Mouse (Mus musculus): ENCODE data around the gene Thrsp. TPM values are rescaled to one million over a fixed set of nuclear protein-coding genes. Genes with fewer than 3 reads are reported as not detected.

Thrsp gene
- total RNA-seq, 2 experiments from 2014 or later: 17.3 to 20.7 TPM

DNA sequence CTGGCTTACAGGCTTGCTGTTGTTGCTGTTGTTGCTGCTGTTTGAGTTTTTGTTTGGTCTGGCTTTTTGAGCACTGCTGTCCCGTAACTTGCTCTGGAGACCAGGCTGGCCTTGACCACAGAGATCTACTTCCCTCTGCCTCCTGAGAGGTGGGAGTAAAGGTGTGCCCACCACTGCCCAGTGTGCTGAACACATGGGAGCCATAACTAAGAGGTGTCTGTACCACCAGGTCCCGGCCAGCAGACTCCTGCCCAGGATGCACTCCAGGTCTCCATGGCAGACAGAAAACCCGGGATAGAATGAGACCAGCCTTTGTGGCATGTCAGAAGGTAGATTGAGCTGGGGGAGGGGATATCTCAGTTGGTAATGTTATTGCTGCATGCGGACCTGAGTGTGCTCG, 1.6 kb upstream of the Thrsp start:
- no peak for DNase-seq (ENCODE audit: low spot score in 2 of 2)

DNA sequence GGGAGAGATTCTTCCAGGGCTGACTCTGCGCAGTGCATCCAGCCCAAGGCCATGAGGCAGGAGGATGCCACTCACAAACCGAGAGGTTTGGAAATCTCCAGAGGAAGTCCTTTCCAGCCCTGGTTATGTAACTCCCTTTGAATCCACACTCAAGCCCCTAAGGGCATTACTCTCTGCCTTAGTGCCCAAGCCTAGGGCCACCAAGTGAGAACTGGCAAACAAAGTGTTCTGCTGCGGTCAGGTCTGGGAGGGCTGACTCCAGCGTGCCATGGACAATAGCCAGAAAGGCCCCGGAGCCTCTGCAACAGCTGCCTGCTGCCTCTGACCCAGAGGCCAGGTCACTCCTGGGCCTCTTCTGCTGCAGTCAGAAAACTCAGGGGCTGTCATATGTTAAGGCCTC, 1.2 kb upstream of the Thrsp start:
- no peak for DNase-seq (ENCODE audit: low spot score in 2 of 2)

DNA sequence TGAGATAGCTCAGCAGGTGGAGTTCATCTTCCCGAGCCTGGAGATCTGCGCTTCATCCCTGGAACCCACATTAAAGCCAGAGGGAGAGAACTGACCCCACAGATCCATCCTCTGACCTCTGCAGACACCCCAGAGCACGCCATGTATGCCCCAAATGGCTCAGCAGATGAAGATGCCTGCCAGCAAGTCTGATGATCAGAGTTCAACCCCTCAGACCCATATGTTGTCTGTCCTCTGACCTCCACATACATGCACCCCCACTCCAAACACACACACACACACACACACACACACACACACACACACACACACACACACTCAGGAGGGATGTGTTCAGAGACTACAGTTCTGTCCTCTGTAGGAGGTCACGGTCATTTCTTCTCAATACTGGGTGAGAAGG, 1.1 kb downstream of the Thrsp start:
- no peak for DNase-seq (ENCODE audit: low spot score in 2 of 2)

DNA sequence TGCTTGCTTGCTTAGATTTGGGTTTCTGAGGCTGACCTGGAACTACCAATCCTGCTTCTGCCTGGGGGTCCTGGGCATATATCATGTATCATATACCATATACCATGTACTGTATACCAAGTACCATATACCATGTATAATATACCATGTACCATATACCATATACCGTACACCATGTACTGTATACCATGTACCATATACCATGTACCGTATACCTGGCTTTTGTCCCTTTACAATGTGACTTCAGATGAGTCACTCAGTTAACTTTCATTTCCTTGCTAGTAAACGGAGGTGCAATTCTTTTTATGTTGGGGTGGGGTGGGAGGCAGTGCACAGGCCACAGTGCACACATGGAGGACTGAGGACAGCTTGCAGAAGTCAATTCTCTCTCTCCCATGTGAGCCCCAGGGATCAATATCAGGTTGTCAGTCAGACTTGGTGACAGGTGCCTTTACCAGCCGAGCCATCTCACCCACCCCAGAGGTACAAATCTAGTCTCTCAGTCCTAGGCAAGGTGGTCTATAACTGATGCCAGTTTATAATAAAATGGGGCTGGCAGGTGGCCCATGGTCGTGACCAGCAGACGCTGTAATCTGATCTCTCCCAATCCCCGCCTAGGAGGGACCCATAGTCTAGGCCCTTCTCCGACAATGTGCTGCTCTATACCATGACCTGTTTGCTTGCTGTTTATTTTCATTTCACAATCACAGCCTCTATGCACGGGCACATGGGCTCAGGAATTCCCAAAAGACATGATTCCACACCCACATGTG, 2.4 kb downstream of the Thrsp start:
- DNase-seq (ENCODE audit: low spot score in 2 of 2): no peak

DNA sequence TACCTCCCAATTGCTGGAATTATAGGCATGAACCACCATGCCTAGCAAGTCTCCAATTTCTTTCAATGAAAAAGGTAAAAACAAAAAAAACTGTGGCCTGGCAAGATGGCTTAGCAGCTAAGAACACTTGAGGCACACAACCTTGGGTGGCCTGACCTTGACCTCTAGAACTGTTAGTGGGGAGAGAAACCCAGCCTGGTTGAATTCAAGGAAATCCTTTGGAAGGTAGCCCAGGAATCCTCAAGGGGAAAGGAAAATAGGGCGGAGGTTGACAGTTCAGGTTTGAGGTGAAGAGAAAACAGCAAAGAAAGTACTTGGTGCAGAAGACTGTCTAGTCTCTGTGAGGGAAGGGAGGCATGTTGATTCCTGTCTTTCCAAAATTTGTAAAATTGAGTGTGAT, 3.1 kb downstream of the Thrsp start:
- no peak for DNase-seq (ENCODE audit: low spot score in 2 of 2)

DNA sequence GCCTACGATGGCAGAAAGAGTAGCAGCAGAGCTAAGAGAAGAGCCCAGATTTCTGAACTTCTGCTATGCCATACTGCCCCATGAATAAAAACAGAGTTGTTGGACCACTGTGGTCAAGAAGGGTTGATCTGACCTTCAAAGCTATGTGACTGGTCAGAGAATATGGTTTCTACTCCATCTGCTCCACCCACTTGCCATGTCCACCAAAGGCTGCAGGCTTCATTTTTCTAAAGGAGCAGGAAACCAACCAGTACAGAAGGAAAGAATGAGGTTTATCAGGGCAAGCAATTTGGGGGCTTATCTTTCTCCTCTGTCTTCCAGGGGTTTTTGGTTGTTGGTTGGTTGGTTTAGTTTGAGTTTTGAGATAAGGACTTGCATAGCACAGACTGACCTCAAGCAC, 3.5 kb downstream of the Thrsp start:
- no peak for DNase-seq (ENCODE audit: low spot score in 2 of 2)

DNA sequence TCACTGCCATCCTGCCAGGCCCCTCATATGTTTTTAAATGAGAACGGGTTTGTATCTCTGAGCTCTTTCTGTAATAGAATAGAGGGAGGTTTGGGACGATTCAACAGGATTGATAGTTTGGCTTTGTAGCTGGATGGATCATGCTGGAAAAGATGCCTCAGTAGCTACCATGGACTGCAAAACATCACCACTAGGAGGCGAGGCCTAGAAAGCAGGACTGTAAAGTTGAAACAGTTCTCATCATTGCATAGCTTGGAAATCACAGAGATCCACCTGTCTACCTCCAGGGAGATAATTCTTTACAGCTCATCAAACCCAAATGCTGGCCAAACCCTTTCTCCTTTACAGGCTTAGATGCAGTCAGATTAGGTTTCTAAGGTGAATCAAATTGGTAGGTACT, 6.0 kb downstream of the Thrsp start:
- DNase-seq (ENCODE audit: low spot score in 2 of 2): no peak

DNA sequence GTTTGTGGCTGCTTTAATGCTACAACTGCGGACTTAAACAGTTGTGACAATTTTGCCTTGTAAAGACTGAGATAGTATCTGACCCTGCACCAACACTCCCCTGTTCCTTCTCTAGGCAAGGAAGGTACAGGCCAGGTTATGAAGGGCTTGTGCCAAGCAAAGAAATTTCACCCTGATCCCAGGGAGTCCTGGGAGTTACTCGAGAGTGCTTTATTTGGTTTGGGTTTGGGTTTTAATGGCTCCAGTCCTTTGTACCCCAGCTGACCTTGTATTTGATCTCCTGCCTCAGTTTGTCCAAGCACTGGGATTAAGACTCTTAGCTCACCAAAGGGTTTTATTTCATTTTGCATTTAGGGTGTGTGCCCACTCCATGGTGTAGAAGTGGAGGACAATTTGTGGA, 6.4 kb downstream of the Thrsp start:
- no peak for DNase-seq (ENCODE audit: low spot score in 2 of 2)

DNA sequence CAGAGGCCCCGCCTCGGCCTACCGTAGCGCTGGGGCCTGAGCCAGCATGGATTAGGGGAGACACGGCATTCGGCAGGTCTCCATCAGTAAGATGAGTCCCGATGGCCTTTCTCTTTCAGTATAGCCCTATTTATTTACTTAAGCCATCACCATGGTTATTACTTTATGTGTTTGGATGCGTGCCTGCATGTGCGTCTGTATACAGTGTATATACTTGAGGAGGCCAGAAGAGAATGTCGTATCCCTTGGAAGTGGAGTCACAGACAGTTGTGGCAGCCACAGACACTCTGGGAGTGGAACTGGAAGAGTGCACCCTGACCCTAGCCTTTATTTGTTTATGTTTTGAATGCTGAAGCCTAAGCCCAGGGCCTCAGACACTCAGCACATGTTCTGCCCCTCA, 10.4 kb downstream of the Thrsp start:
- DNase-seq (ENCODE audit: low spot score in 2 of 2): no peak

DNA sequence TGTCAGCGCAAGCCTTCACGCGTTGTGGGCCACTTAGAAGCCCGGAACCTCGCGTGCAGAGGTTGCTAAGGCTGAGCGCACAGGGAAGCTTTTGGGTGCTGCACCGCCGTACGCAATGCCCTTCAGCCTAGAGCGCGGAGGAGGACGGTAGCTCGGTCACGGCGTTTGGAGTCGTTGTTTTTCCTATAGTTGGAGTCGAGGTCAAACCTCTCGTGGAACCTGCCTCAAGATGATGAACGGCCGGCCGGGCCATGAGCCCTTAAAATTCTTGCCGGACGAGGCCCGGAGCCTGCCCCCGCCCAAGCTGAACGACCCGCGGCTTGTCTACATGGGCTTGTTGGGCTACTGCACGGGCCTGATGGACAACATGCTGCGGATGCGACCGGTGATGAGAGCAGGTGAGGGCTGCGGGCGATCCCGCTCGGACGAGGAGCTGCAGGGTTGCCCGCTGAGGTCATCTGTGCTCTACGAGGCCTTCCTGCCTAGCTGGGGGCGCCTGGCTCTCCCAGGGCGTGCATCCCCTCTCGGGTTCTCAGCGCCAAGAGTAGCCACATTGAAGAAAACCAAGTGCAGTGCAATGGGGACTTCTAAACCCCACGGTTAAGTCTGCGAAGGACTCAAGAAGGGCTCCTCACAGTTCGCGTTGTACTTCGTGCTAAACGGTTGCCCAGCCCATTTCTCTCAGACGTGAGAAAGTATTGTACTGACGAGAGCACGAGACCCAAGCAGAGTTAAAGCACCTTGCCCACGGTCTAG, 17.4 kb downstream of the Thrsp start, which contains the start of gene Ndufc2:
Gene Ndufc2 (plus strand): TSS at position 44 of the 756 bp plus-strand sequence.
- DNase-seq (ENCODE audit: low spot score in 2 of 2): peak; percentile 74 to 79

DNA sequence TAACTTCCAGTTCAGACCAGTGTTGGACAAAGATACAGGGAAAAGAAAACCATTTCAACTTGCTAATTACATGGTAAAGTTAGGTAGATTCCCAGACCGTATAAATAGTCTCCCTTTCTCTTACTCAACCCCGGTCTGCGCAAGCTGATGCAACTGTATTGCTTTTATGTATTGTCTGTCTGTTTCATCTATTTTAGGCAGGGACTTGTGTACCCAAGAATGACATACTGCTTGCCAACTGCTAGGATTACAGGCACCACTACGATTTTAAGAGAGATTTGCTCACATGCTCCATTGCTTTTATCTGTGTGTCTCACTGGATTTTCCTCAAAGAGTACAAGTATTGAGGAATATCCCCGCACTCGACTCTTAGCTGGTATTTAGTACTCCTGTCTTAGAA, 18.6 kb downstream of the Thrsp start:
- no peak for DNase-seq (ENCODE audit: low spot score in 2 of 2)

DNA sequence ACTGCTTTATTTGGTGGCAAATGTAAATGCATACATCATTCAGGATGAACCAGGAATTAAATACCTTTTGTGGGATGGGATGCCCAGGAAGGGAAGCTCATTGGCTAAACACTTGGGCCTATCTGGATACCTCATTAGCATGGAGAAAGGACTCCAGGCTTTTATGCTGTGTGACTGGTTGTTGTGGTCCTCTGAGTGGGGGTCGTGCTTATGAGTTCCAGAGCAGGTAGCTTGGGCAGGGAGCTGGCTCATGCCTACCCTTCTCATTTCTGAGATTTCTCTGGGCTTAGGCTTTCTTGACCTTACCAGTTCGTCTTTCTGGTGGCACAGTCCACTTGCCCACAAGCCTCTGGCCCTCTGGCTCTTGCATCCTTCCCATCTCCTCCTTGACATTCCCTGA, 23.2 kb downstream of the Thrsp start:
- DNase-seq (ENCODE audit: low spot score in 2 of 2): no peak

DNA sequence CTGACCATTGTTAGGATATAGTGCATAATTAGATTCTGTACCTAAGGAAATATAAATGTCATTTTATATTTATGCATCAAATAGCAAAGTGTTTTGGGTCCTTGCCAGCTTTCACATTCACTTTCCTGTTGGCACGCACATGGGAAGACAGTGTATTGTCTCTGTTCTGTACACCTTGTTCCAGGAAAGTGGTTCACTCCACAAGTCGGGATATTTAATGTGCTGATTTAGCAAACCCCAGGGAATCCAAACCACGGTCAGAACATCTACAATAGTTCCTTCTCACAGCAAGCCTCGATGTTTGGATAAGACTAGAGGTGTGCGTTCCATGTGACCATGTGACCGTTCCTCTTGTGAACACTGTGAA, 25.5 kb downstream of the Thrsp start:
- DNase-seq (ENCODE audit: low spot score in 2 of 2): no peak

DNA sequence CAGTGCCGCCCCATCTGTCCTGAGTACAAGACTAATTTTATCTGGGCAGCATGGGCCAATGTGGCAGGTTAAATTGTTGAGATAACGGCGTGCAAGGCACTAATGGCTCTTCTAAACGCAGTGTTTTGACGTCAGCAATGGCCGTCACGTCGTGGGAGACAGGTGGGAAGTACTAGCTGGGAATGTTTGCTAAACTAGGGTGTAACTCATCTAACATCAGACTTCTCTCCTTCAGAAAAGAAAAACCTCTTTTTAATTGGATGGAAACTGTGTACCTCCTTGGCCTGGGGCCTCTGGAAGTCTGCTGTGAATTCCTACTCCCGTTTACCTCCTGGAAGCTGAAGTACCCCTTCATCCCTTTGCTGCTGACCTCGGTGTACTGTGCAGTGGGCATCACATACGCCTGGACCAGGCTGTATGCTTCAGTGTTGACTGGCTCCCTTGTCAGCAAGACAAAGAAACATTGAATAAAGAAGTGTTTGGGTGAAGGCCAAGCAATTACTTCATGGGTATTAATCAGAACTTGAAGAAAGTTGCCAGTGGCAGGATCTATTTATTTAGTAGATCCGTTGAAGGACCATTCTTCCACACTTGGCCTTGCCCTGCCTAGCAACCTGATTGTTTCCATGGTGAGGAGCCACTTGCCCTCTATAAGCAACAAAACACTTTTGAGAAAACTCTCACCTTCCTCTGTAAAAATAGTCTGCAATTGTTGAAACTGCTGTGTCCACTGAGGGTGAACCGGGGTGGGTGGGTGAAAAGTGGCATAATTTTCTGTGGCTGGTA, 26.0 kb downstream of the Thrsp start:
- no peak for DNase-seq (ENCODE audit: low spot score in 2 of 2)

DNA sequence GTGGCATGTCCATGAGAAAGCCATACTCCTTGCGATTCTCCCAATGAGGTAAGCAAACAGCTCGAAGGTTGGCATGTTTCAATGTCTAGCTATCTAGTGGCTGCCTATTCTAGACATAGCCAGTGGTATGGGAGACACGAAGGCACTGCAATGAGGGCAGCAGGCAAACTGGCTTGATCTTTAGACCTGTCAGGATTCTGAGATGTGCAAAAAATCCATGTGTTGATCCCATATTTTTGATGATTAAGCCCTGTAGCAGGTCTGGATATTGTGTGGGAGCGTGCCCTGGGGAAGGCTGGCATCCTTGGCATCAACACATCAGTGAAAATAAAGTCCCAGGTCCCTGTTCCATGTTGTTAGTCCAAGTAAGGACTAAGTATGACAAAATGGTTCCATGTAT, 29.0 kb downstream of the Thrsp start:
- DNase-seq (ENCODE audit: low spot score in 2 of 2): no peak

DNA sequence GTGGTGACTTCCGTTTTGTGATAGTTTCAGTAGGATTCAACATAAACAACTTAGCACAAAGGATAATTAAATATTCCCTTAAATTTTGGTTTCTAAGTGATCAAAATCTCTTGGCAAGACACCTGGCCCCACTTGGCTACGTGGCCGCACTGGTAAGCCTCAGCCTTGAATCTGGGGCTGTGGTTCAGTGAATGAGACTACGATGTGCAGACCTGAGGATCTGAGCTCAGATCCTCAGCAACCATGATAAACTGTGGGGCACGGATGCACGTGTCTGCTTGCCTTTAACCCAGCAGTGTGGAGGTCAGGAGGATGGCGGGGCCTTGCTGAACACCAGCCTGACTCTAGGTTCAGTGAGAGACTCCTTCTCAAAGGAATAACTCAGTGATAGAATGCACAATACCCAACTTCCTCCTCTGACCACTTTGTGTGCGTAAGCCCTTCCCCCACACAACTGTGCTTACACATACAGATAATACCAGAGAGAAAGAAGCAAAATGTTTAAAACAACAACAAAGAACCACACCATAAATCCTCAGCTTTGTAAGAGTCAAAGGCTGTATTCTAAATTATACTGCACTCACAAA, 29.9 kb downstream of the Thrsp start:
- no peak for DNase-seq (ENCODE audit: low spot score in 2 of 2)

DNA sequence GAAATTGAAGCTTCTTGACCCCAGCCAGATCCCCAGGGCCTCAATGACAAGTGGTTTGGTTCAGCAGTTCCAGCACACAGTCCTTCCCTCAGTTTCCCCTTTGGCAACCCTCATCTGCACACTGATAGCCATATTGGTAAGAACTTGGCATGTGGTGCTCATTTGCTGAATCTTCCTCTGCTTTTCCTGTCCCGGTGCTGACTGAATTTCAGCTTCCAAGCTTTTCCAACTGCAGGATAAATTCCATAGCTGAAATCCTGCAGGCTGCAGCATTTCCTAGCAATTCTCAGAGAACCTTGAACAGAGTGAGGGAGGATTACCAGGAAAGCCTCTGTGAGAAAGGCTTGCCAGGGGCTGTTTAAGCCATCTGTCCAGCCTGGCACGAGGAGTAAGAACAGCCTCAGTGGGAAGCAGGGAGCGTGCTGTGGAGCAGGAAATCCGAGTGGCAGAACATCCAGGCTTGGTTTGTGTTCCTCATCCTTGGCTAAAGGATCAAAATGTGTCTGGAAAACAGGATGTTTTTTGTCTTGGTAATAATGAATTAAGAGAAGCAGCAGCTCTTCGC, 30.6 kb downstream of the Thrsp start:
- DNase-seq (ENCODE audit: low spot score in 2 of 2): peak; percentile 75 to 84

DNA sequence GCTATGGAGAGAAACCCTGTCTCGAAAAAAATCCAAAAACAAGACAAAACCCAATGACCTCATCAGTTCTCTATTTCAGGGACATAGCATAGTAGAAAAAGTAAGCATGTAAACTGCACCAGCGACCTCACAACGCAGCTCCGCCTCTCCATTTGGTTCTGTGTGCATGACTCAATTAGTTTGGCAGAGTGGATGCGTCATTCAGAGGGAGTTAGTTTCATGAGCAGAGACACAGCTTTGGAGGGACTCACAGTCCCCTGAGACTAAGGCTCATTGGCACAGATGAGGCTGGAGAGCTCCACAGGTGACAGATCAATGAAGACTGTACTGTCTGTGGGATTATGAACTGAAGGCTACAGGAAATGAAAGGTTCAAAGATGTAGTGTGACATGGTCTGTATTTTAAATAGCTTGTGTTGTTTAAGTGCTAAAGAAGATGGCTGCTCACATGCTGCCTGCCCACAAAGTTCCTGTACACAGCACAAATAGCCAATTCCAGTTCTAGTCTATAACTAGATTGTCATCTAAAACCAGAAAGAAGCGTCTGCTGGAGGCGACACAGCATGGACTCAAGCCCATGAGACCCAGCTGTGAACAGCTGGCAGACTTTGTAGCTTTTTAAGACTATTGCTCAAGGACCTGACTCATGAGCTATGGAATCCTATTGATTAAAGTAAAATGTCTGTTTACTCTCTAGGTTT, 31.3 kb downstream of the Thrsp start:
- no peak for DNase-seq (ENCODE audit: low spot score in 2 of 2)

DNA sequence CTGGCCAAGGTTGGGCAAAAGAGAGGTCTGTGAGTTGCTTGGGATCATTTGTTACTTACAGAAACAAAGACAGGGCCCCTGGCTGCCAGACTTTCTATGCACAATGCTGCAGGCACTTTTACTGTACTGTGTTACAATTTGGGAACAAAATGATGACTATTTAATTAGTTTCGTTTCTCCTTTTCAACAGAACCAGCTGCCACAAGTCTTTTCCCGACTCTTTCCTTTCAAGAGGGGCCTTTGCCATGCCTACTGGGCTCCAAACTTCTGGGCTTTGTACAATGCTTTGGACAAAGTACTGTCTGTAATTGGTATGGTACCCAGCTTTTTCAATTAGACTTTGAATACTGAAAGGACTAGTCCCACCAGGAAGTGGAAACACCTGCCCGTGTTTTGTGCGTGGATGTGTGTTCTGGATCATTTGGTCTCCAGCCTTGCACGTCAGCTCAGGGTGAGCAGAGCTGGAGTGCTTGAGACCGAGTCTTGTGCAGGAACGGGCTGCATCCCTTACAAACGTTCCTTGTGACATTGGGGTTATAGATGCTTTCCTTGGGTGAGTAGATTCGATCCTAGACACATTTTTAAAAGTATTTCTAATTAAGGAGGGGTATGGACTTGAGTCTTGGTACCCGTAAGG, 33.9 kb downstream of the Thrsp start:
- no peak for DNase-seq (ENCODE audit: low spot score in 2 of 2)

DNA sequence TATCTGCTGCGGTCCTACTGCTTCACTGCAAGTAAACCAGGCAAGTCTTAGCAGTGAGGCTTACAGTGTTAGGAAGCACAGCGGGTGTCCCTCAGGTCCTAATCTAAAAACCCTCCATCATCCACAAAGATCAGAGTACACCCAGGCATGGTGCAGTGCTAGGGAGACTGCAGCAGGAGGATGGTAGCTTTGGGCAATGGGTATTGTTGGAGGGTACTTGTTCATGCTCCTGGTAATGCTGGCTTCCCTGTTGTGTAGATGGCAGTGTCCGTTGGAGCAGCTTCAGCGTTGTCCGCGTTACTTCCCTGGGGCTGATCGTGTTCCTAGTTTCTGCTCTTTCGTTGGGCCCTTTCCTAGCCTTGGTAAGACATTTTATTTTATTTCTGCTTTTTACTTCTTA, 34.9 kb downstream of the Thrsp start:
- DNase-seq (ENCODE audit: low spot score in 2 of 2): no peak
